Mouse (Mus musculus) small intestine, adult 2 months (tissue): ENCODE results near the gene Pcsk6. TPM values are rescaled to one million over a fixed set of nuclear protein-coding genes. Genes with fewer than 3 reads are reported as not detected.
"Not testable (repeated sequence)": the region's sequence is repeated elsewhere in the genome, so short reads cannot be mapped to it uniquely, and the experiment has no call there.

Experiments used
- H3K27ac ChIP-seq: fragments of 200-500 bp; 2 replicates; pipeline ENCODE4 v1.5.1; 2012; ENCODE audit warnings: low read depth, low read length, control low read depth, inconsistent platforms; ENCODE audit not compliant: insufficient read depth
- H3K27me3 ChIP-seq: fragments of 200-500 bp; 2 replicates; pipeline ENCODE4 v1.6.1; 2012; ENCODE audit warnings: mild to moderate bottlenecking, moderate library complexity, low read length, inconsistent platforms; ENCODE audit not compliant: control insufficient read depth, insufficient read depth
- H3K36me3 ChIP-seq: fragments of 200-500 bp; 2 replicates; pipeline ENCODE4 v1.6.1; 2012; ENCODE audit warnings: mild to moderate bottlenecking, low read length, control low read depth, inconsistent platforms; ENCODE audit not compliant: control insufficient read depth, insufficient read depth
- H3K4me1 ChIP-seq: fragments of 200-500 bp; 2 replicates; pipeline ENCODE4 v1.6.1; 2012; ENCODE audit warnings: low read length, inconsistent platforms, mixed read lengths; ENCODE audit not compliant: control insufficient read depth, insufficient read depth, insufficient read length
- H3K4me3 ChIP-seq: fragments of 200-500 bp; 2 replicates; pipeline ENCODE4 v1.5.1; 2012; ENCODE audit warnings: low read depth, mild to moderate bottlenecking, control low read depth, inconsistent platforms, low read length, moderate library complexity
- CTCF ChIP-seq: fragments of 200-500 bp; IDR thresholded peaks from 2 replicates; pipeline ENCODE4 v1.5.1; 2012; ENCODE audit warnings: low read depth, mild to moderate bottlenecking, control low read depth, inconsistent platforms, low read length, moderate library complexity, mixed read lengths; ENCODE audit not compliant: insufficient replicate concordance, insufficient read length; ENCODE audit errors: extremely low read depth
- POLR2A ChIP-seq: fragments of 200-500 bp; IDR thresholded peaks from 2 replicates; pipeline ENCODE4 v1.6.1; 2012; ENCODE audit warnings: low read depth, mild to moderate bottlenecking, control low read depth, inconsistent platforms, low read length, moderate library complexity
- WGBS: fragments of 180-500 bp; shearing (Covaris S2); methylation state at CpG from one replicate; pipeline ENCODE4 v1.1.7; 2018; 5-methylcytosine and 5-hydroxymethylcytosine counted together
- polyA plus RNA-seq: library from polyadenylated mRNA; depleted of rRNA; stranded (reverse); fragments of >200 nt; gene quantifications from 2 replicates; pipeline ENCODE4 v1.2.3, GENCODE M21; 2012

Pcsk6 gene
- polyA plus RNA-seq, 1 experiment: 11.6 TPM

DNA sequence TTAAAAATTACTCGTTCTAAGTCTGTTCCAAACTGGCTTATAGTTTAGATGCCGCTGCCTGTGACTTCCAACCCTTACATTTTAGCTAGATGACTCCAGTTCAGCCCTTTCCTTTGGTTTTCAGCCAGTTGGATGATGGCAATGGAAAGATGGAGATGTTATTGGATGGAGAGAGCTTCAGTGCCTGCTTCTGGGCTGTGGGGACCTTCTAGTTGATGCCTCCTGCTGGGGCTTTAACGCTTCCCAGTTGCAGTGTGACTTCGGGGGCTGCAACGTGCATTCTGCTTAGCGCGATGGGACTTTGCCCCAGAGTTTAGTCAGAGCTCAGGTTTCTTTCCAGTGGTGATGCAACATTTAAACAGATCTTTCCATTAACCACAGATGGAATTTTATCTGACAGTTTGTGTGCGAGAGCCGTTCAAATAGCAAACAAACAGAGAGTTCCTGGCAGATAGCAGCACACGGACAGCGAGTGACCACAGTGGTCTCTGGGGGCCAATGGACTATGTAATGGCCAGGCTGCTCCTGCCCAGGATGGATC is 53.3 kb downstream of the Pcsk6 start:
- peaks cover 2% of the 10 kb centered on the region; the same call in 1 of the 2 replicates for H3K4me1 ChIP-seq
- 32% methylated on average over 11 of the region's 11 CpGs for WGBS
- H3K27me3 ChIP-seq: no peaks in the 10 kb centered on the region
- H3K36me3 ChIP-seq: no peaks in the 10 kb centered on the region
- no peak overlapping the region for H3K4me3 ChIP-seq
- no peak overlapping the region for H3K27ac ChIP-seq
- TF ChIP-seq CTCF: no peak
- TF ChIP-seq POLR2A: no peak

DNA sequence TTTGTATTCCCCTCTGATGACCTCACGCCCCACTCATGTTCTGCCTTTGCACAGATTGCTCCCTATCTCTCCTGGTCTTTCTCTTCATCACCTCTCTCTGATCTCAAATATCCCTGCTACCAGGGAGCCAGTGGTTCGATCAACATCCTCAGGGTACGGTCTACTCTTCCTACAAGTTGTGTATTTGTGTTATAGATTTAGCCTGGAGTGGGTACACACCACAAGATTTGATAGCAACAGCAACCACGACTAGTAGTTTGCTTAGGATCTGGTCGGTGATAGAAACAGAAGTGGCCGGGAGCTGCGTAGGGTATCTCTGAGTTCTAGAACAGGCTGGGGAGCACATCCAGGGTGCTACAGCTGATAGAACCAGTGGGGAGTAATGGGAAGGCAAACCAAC is 54.3 kb downstream of the Pcsk6 start:
- H3K27ac ChIP-seq: no peak overlapping the region
- 91% methylated on average over 7 of the region's 7 CpGs for WGBS

DNA sequence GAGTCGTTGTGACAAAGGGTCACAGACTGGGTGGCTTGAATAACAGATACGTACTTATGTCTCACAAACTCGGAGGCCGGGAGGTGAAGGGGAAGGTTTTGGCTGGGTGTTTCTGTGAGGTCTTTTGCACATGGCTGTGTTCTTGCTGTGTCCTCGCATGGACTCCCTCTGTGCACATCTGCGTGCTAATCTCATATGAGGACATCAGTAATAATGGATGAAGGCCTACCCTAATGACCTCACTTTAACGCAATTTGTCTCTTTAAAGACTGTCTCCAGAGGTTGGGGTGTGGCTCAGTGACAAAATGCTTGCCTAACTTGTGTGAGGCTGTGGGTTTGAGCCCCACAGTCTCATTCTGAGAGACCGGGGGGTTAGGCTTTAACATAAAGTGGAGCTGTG is 55.0 kb downstream of the Pcsk6 start:
- 85% methylated on average over 8 of the region's 8 CpGs for WGBS
- Histone ChIP-seq H3K4me3 (no peak overlapping the region), H3K4me1 (peaks cover 2% of the 10 kb centered on the region; the same call in 1 of the 2 replicates), H3K36me3 (no peaks in the 10 kb centered on the region), H3K27me3 (no peaks in the 10 kb centered on the region), H3K27ac (no peak overlapping the region)
- TF ChIP-seq POLR2A: no peak
- no peak for TF ChIP-seq CTCF

More for the DNA sequence above, 54.3 kb downstream of the Pcsk6 start:
- Histone ChIP-seq H3K36me3 (no peaks in the 10 kb centered on the region), H3K27me3 (no peaks in the 10 kb centered on the region), H3K4me1 (peaks cover 2% of the 10 kb centered on the region; the same call in 1 of the 2 replicates), H3K4me3 (no peak overlapping the region)
- TF ChIP-seq POLR2A: no peak
- TF ChIP-seq CTCF: no peak

GRCm38 (mm10) chr7:65918431-65918830 is 56.9 kb downstream of the Pcsk6 start:
- Histone ChIP-seq H3K27me3 (no peaks in the 10 kb centered on the region), H3K27ac (no peak overlapping the region), H3K36me3 (no peaks in the 10 kb centered on the region), H3K4me1 (peaks cover 2% of the 10 kb centered on the region; the same call in 1 of the 2 replicates), H3K4me3 (no peak overlapping the region)
- TF ChIP-seq CTCF (no peak), POLR2A (no peak)
- WGBS: 94% methylated on average over 4 of the region's 4 CpGs

- Histone ChIP-seq H3K27me3 (no peaks in the 10 kb centered on the region), H3K27ac (no peak overlapping the region), H3K36me3 (no peaks in the 10 kb centered on the region), H3K4me3 (no peak overlapping the region), H3K4me1 (peaks cover 8% of the 10 kb centered on the region; the same call in 1 of the 2 replicates)
- WGBS: 10% methylated on average over 5 of the region's 5 CpGs
- no peak for TF ChIP-seq POLR2A
- no peak for TF ChIP-seq CTCF
Measured at GRCm38 (mm10) chr7:65929398-65929797, 67.9 kb downstream of the Pcsk6 start.

DNA sequence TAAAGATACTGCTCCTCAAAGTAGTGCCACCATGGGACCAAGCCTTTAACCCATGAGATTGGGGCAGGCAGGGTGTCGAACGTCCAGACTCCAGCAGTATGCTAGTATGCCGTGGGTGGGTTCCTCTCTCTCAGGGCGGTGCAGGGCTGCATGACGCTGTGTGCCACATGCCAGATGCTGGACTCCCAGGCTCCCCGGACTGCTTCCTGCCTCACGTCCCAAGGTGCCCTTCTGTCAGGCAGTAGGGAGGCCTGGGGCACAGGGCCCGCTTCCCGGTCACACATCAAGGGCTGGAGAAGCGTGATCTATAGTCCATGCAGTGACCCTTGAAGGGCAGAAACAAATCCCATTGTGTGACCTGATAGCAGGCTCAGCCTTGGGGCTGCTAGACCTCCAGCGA is 68.9 kb downstream of the Pcsk6 start:
- peaks cover 8% of the 10 kb centered on the region; the same call in 1 of the 2 replicates for H3K4me1 ChIP-seq
- no peak for TF ChIP-seq CTCF
- 86% methylated on average over 11 of the region's 11 CpGs for WGBS
- no peaks in the 10 kb centered on the region for H3K36me3 ChIP-seq
- no peak overlapping the region for H3K4me3 ChIP-seq
- no peaks in the 10 kb centered on the region for H3K27me3 ChIP-seq
- H3K27ac ChIP-seq: no peak overlapping the region

GRCm38 (mm10) chr7:65934238-65934970 is 72.9 kb downstream of the Pcsk6 start:
- 28% methylated on average over 3 of the region's 3 CpGs for WGBS

More at GRCm38 (mm10) chr7:65934238-65934970, 72.9 kb downstream of the Pcsk6 start:
- not testable (repeated sequence) for H3K4me3 ChIP-seq, H3K36me3 ChIP-seq, H3K27me3 ChIP-seq
- peaks cover 10% of the 10 kb centered on the region; the same call in 1 of the 2 replicates for H3K4me1 ChIP-seq
- 0 out of 2 replicates have a peak overlapping the region, but pooled peaks have one; percentile 15 for H3K27ac ChIP-seq
